In the genomic region with DNA sequence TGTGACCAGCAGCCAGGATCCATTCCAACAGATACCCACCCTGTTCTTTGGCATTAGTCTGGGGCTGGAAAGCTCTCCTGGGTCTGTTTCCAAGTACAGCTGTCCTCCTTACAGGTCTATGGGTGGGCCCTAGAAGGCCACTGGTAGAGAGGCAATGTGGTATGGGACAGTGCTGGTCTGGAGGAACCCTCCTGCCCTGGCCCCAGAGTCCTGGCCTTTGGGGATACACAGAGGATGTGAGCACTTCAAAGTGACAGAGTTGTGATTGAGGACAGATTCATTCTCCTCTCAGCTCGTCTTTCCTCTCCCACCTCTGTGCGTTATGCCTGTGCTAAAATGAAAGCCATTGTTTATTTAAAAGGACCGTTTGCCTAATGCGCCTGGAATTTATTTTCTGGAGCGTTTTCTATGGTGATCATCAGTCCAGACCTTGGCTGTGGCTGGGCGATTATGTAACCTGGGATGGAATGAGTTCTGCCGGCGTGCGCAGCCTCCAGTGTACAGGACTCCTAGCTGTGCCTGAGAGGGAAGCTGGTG, we compare ENCODE assay signal across 8 mouse cellular contexts.
DNase-seq lines count a peak whose midpoint lies in the region; ATAC-seq lines count a peak whose summit lies in the region.

No protein-coding gene starts in this region.

- H3K4me2 ChIP-seq in embryonic facial prominence, embryonic 11.5 days (ENCODE audit: low read depth, low read length): no peak overlapping the region
- H3K4me2 ChIP-seq in stomach, embryonic 16.5 days (ENCODE audit: low read depth, low read length): no peak overlapping the region
- no peak overlapping the region for H3K4me2 ChIP-seq in midbrain, embryonic 11.5 days

- no peaks in the 10 kb centered on the region; the same call in 1 of the 2 replicates for H3K4me1 ChIP-seq in embryonic facial prominence, embryonic 11.5 days (ENCODE audit: control insufficient read depth, insufficient read depth, low read length)
- peaks cover 53% of the 10 kb centered on the region for H3K4me1 ChIP-seq in heart, embryonic 10.5 days
- H3K4me1 ChIP-seq in stomach, embryonic 16.5 days (ENCODE audit: control insufficient read depth, insufficient read depth, low read length): peaks cover 9% of the 10 kb centered on the region
- no peaks in the 10 kb centered on the region for H3K4me1 ChIP-seq in midbrain, embryonic 11.5 days (ENCODE audit: control insufficient read depth, insufficient read depth, low read length)

- DNase-seq in embryonic facial prominence, embryonic 11.5 days (ENCODE audit: low spot score): peak; percentile 52
- no peak for DNase-seq in heart, embryonic 10.5 days (ENCODE audit: low spot score)
- DNase-seq in kidney, postnatal 25 days: peak; percentile 38 to 74
- no peak for DNase-seq in B cell, adult 2 months
- no peak for DNase-seq in left cerebral cortex, adult 8-10 months (ENCODE audit: low spot score in 2 of 2)
- DNase-seq in midbrain, embryonic 11.5 days (ENCODE audit: low spot score, missing footprints): no peak

- no peak for ATAC-seq in embryonic facial prominence, embryonic 11.5 days (replicated peaks; ENCODE audit: insufficient number of reproducible peaks, low FRiP score, low TSS enrichment, low read depth)
- ATAC-seq in stomach, embryonic 16.5 days (ENCODE audit: insufficient read depth, low FRiP score): peak; percentile 93
- ATAC-seq in granulocyte monocyte progenitor cell, adult 5-6 weeks (replicated peaks; ENCODE audit: poor library complexity, severe bottlenecking): no peak
- ATAC-seq in midbrain, embryonic 11.5 days (ENCODE audit: low FRiP score): no peak

- no peak overlapping the region for H3K27ac ChIP-seq in embryonic facial prominence, embryonic 11.5 days (replicated peaks; ENCODE audit: low read depth, low read length)
- H3K27ac ChIP-seq in heart, embryonic 10.5 days: peak overlapping the region; percentile 45
- H3K27ac ChIP-seq in stomach, embryonic 16.5 days (ENCODE audit: low read length): peak overlapping the region; percentile 90
- H3K27ac ChIP-seq in midbrain, embryonic 11.5 days (ENCODE audit: low read depth, low read length): no peak overlapping the region

- H3K27me3 ChIP-seq in embryonic facial prominence, embryonic 11.5 days (ENCODE audit: control insufficient read depth, insufficient read depth, low read length): no peaks in the 10 kb centered on the region
- H3K27me3 ChIP-seq in heart, embryonic 10.5 days (ENCODE audit: insufficient read depth, poor library complexity, severe bottlenecking): no peaks in the 10 kb centered on the region
- no peaks in the 10 kb centered on the region for H3K27me3 ChIP-seq in stomach, embryonic 16.5 days (ENCODE audit: control insufficient read depth, insufficient read depth, low read length)
- H3K27me3 ChIP-seq in midbrain, embryonic 11.5 days (ENCODE audit: control insufficient read depth, insufficient read depth, low read length): no peaks in the 10 kb centered on the region

- H3K9ac ChIP-seq in embryonic facial prominence, embryonic 11.5 days (replicated peaks; ENCODE audit: low read length): no peak overlapping the region
- no peak overlapping the region for H3K9ac ChIP-seq in stomach, embryonic 16.5 days (ENCODE audit: low read length)
- H3K9ac ChIP-seq in midbrain, embryonic 11.5 days (ENCODE audit: low read length): no peak overlapping the region

- WGBS in embryonic facial prominence, embryonic 11.5 days: 38% methylated on average over 9 of the region's 9 CpGs
- WGBS in heart, embryonic 10.5 days: 59% methylated on average over 9 of the region's 9 CpGs
- 14% methylated on average over 9 of the region's 9 CpGs for WGBS in stomach, embryonic 16.5 days
- 73% methylated on average over 9 of the region's 9 CpGs for WGBS in midbrain, embryonic 11.5 days

- H3K9me3 ChIP-seq in embryonic facial prominence, embryonic 11.5 days (replicated peaks; ENCODE audit: control insufficient read depth, low read length): no peaks in the 10 kb centered on the region
- H3K9me3 ChIP-seq in heart, embryonic 10.5 days: no peaks in the 10 kb centered on the region
- H3K9me3 ChIP-seq in stomach, embryonic 16.5 days (replicated peaks; ENCODE audit: control insufficient read depth, low read length): no peaks in the 10 kb centered on the region
- no peaks in the 10 kb centered on the region for H3K9me3 ChIP-seq in midbrain, embryonic 11.5 days (ENCODE audit: control insufficient read depth, low read length)

- no peak overlapping the region for H3K4me3 ChIP-seq in embryonic facial prominence, embryonic 11.5 days (ENCODE audit: low read depth, low read length)
- H3K4me3 ChIP-seq in heart, embryonic 10.5 days: no peak overlapping the region
- no peak overlapping the region for H3K4me3 ChIP-seq in stomach, embryonic 16.5 days (replicated peaks; ENCODE audit: low read length)
- H3K4me3 ChIP-seq in midbrain, embryonic 11.5 days (ENCODE audit: low read depth, low read length): no peak overlapping the region

- H3K36me3 ChIP-seq in embryonic facial prominence, embryonic 11.5 days (replicated peaks; ENCODE audit: control insufficient read depth, insufficient read depth, low read depth, low read length): no peaks in the 10 kb centered on the region
- no peaks in the 10 kb centered on the region for H3K36me3 ChIP-seq in heart, embryonic 10.5 days
- H3K36me3 ChIP-seq in stomach, embryonic 16.5 days (ENCODE audit: control insufficient read depth, insufficient read depth, low read length): no peaks in the 10 kb centered on the region
- H3K36me3 ChIP-seq in midbrain, embryonic 11.5 days (ENCODE audit: control insufficient read depth, insufficient read depth, low read length): no peaks in the 10 kb centered on the region

Comparison
In these comparisons a context has a peak if more than half of its experiments do, and no peak if none do; other contexts are left out.
1. DNase-seq: peak in embryonic facial prominence, embryonic 11.5 days (single experiment) and kidney, postnatal 25 days (2 of 2); none in heart, embryonic 10.5 days (single experiment), B cell, adult 2 months (0 of 2), left cerebral cortex, adult 8-10 months (0 of 2) and midbrain, embryonic 11.5 days (single experiment).
2. H3K27ac ChIP-seq: peak in heart, embryonic 10.5 days (single experiment) and stomach, embryonic 16.5 days (single experiment); none in embryonic facial prominence, embryonic 11.5 days (single experiment) and midbrain, embryonic 11.5 days (single experiment).